Mouse (Mus musculus): Measurements from ENCODE around the gene Eef2kmt.
"Not testable (repeated sequence)": the region's sequence is repeated elsewhere in the genome, so short reads cannot be mapped to it uniquely, and the experiment has no call there.

Gene Eef2kmt

GRCm38 (mm10) chr16:5255779-5256496 is at the start of gene Eef2kmt:
Eef2kmt (minus strand) TSS chr16:5255983.
- DNase-seq (ENCODE audit: low read depth): peak; percentile 99

- DNase-seq (ENCODE audit: low read depth): no peak
Observed at GRCm38 (mm10) chr16:5295238-5295637, 39.5 kb upstream of the Eef2kmt start.

- no peak for DNase-seq (ENCODE audit: low read depth)
Observed at GRCm38 (mm10) chr16:5285376-5285775, 29.6 kb upstream of the Eef2kmt start.

GRCm38 (mm10) chr16:5282686-5283085 is 26.9 kb upstream of the Eef2kmt start:
- no peak for DNase-seq (ENCODE audit: low read depth)

- DNase-seq (ENCODE audit: low read depth): no peak
Observed at GRCm38 (mm10) chr16:5279571-5280222, 23.9 kb upstream of the Eef2kmt start.

GRCm38 (mm10) chr16:5272371-5272770 is 16.6 kb upstream of the Eef2kmt start:
- no peak for DNase-seq (ENCODE audit: low read depth)

GRCm38 (mm10) chr16:5271411-5272035 is 15.7 kb upstream of the Eef2kmt start:
- no peak for DNase-seq (ENCODE audit: low read depth)

- DNase-seq (ENCODE audit: low read depth): no peak
Observed at GRCm38 (mm10) chr16:5263926-5264325, 8.1 kb upstream of the Eef2kmt start.

GRCm38 (mm10) chr16:5263156-5263555 is 7.4 kb upstream of the Eef2kmt start:
- no peak for DNase-seq (ENCODE audit: low read depth)

- DNase-seq (ENCODE audit: low read depth): peak; percentile 50
Observed at GRCm38 (mm10) chr16:5255081-5255740, 572 bp downstream of the Eef2kmt start.

- DNase-seq (ENCODE audit: low read depth): peak; percentile 91
Observed at GRCm38 (mm10) chr16:5254346-5255025, 1.3 kb downstream of the Eef2kmt start.

- no peak for DNase-seq (ENCODE audit: low read depth)
Observed at GRCm38 (mm10) chr16:5252260-5252659, 3.5 kb downstream of the Eef2kmt start.

- DNase-seq (ENCODE audit: low read depth): no peak
Observed at GRCm38 (mm10) chr16:5250891-5251290, 4.9 kb downstream of the Eef2kmt start.

GRCm38 (mm10) chr16:5244411-5244810 is 11.4 kb downstream of the Eef2kmt start:
- DNase-seq (ENCODE audit: low read depth): peak; percentile 70

GRCm38 (mm10) chr16:5242882-5243281 is 12.9 kb downstream of the Eef2kmt start:
- no peak for DNase-seq (ENCODE audit: low read depth)

- no peak for DNase-seq (ENCODE audit: low read depth)
Observed at GRCm38 (mm10) chr16:5242355-5242754, 13.4 kb downstream of the Eef2kmt start.

GRCm38 (mm10) chr16:5233418-5234313 is 22.1 kb downstream of the Eef2kmt start, which contains the start of gene Alg1:
Alg1 (plus strand) TSS chr16:5233621.
- peak; percentile 94 for DNase-seq (ENCODE audit: low read depth)

GRCm38 (mm10) chr16:5232982-5233381 is 22.8 kb downstream of the Eef2kmt start:
- no peak for DNase-seq (ENCODE audit: low read depth)

GRCm38 (mm10) chr16:5228103-5228502 is 27.7 kb downstream of the Eef2kmt start:
- DNase-seq (ENCODE audit: low read depth): not testable (repeated sequence)

GRCm38 (mm10) chr16:5227501-5227900 is 28.3 kb downstream of the Eef2kmt start:
- not testable (repeated sequence) for DNase-seq (ENCODE audit: low read depth)

- DNase-seq (ENCODE audit: low read depth): not testable (repeated sequence)
Observed at GRCm38 (mm10) chr16:5226534-5226933, 29.2 kb downstream of the Eef2kmt start.
